Mouse (Mus musculus) inflammation-experienced regulatory T-cells (primary cell): ENCODE results near the gene Pde6c. TPM values are rescaled to one million over a fixed set of nuclear protein-coding genes. Genes with fewer than 3 reads are reported as not detected.

ENCODE experiments used
- polyA plus RNA-seq, 2 experiments: library from polyadenylated mRNA; unstranded; fragments of 100-300 nt; shearing (Covaris generic); gene quantifications; one replicate each; pipeline ENCODE4 v1.2.1; 2017

Pde6c gene
- under 1 TPM in 1 of 2 experiments, not detected in 1; 0.10 TPM for polyA plus RNA-seq

GRCm38 (mm10) chr19:38132481-38132880 is at the start of gene Pde6c:
Pde6c (plus strand) TSS chr19:38132781.

GRCm38 (mm10) chr19:38096858-38097758 is 35.5 kb upstream of the Pde6c start, which contains the start of gene Ffar4:
Ffar4 (plus strand) TSS chr19:38097071.

GRCm38 (mm10) chr19:38125219-38125610 is 7.4 kb upstream of the Pde6c start, which contains the start of gene Rbp4:
Rbp4 (minus strand) TSS chr19:38125281.

GRCm38 (mm10) chr19:38223905-38224684 is 91.5 kb downstream of the Pde6c start, which contains the start of gene Fra10ac1:
Fra10ac1 (minus strand) TSS chr19:38224156.

Other genes starting within 250 kb of the Pde6c start
- under 1 TPM in 1 of 2 experiments, not detected in 1; 0.27 TPM for gene Myof, start 89.2 kb upstream of the Pde6c start, polyA plus RNA-seq
- gene Cep55, start 77.8 kb upstream of the Pde6c start, polyA plus RNA-seq: 1 to 10 TPM; 1.9 TPM
- gene Ffar4, start 35.7 kb upstream of the Pde6c start, polyA plus RNA-seq: 1 to 10 TPM in 1 of 2 experiments, not detected in 1; 1.5 TPM
- gene Rbp4, start 7.5 kb upstream of the Pde6c start, polyA plus RNA-seq: not detected
- gene Fra10ac1, start 91.4 kb downstream of the Pde6c start, polyA plus RNA-seq: 10 to 100 TPM; 37.4 to 39.4 TPM
- 1 to 10 TPM in 1 of 2 experiments, not detected in 1; 1.4 TPM for gene Lgi1, start 131.8 kb downstream of the Pde6c start, polyA plus RNA-seq